Mouse (Mus musculus) CH12.LX (cell line): Measurements from ENCODE around the gene Rgs3. TPM values are rescaled to one million over a fixed set of nuclear protein-coding genes. Genes with fewer than 3 reads are reported as not detected.

Source experiments
- DNase-seq: peaks from one replicate; pipeline ENCODE4 v3.0.0-alpha.2; 2013; ENCODE audit errors: extremely low read depth
- H3K27ac ChIP-seq: 2 replicates; pipeline ENCODE4 v1.5.1; 2012; ENCODE audit warnings: low read depth, mild to moderate bottlenecking, control low read depth, moderate library complexity; ENCODE audit not compliant: insufficient read depth
- H3K27me3 ChIP-seq: replicated peaks from 2 replicates; pipeline ENCODE3; 2012; ENCODE audit warnings: inconsistent platforms
- H3K36me3 ChIP-seq, 2 experiments: replicated peaks in 1 of 2; 2 replicates each; pipeline versions ENCODE3 to v1.6.1; 2012; ENCODE audit warnings: inconsistent platforms in 1 of 2, low read length in 1 of 2, mild to moderate bottlenecking in 1 of 2, mixed read lengths in 1 of 2, moderate library complexity in 1 of 2; ENCODE audit not compliant: control insufficient read depth in 1 of 2, insufficient read depth in 1 of 2
- H3K4me1 ChIP-seq, 2 experiments: 2 replicates each; pipeline ENCODE4 v1.6.1; 2012; ENCODE audit warnings: inconsistent platforms in 1 of 2, moderate library complexity in 1 of 2; ENCODE audit not compliant: insufficient read depth in 2 of 2, control insufficient read depth in 1 of 2
- H3K4me2 ChIP-seq: 2 replicates; pipeline ENCODE4 v1.6.1; 2012; ENCODE audit warnings: low read depth, mild to moderate bottlenecking, control low read depth; ENCODE audit not compliant: poor library complexity, insufficient read depth, severe bottlenecking
- H3K4me3 ChIP-seq, 3 experiments: fragments of 150-350 bp in 1 of 3; sonication (generic) in 1 of 3; replicated peaks in 1 of 3; 2 replicates each; pipeline versions ENCODE3 to v1.5.1; 2011 to 2012; ENCODE audit warnings: low read depth in 2 of 3, low read length in 2 of 3, mild to moderate bottlenecking in 2 of 3, moderate library complexity in 2 of 3, control low read depth in 1 of 3, improper control_type of control experiment in 1 of 3, inconsistent platforms in 1 of 3, mixed read lengths in 1 of 3; ENCODE audit not compliant: poor library complexity in 1 of 3
- H3K79me2 ChIP-seq: replicated peaks from 2 replicates; pipeline ENCODE4 v1.6.1; 2012; ENCODE audit warnings: mild to moderate bottlenecking, moderate library complexity; ENCODE audit not compliant: control insufficient read depth, poor library complexity, insufficient read depth, severe bottlenecking; ENCODE audit errors: extremely low read depth
- H3K9ac ChIP-seq: 2 replicates; pipeline ENCODE4 v1.6.1; 2012; ENCODE audit warnings: low read depth, mild to moderate bottlenecking, control low read depth, moderate library complexity; ENCODE audit not compliant: insufficient read depth
- H3K9me3 ChIP-seq: replicated peaks from 2 replicates; pipeline ENCODE3; 2012; ENCODE audit warnings: low read length, inconsistent platforms, mixed read lengths
- HCFC1 ChIP-seq: IDR thresholded peaks from 2 replicates; pipeline ENCODE4 v1.6.1; 2012; ENCODE audit warnings: low read depth, mild to moderate bottlenecking, inconsistent platforms, low read length, improper control_type of control experiment
- IRF4 ChIP-seq: IDR thresholded peaks from 2 replicates; pipeline ENCODE4 v1.6.1; 2014; ENCODE audit warnings: low read depth, mild to moderate bottlenecking, inconsistent platforms, low read length, improper control_type of control experiment
- JUND ChIP-seq: conservative IDR thresholded peaks from 2 replicates; pipeline ENCODE4 v1.6.1; 2011; ENCODE audit warnings: low read depth, low read length, improper control_type of control experiment
- MAFK ChIP-seq: IDR thresholded peaks from 2 replicates; pipeline ENCODE4 v1.6.1; 2011; ENCODE audit warnings: low read length, improper control_type of control experiment; ENCODE audit not compliant: insufficient replicate concordance
- MEF2A ChIP-seq: IDR thresholded peaks from 2 replicates; pipeline ENCODE4 v1.6.1; 2014; ENCODE audit warnings: low read depth, mild to moderate bottlenecking, inconsistent platforms, low read length, improper control_type of control experiment, borderline replicate concordance
- POLR2A ChIP-seq: IDR thresholded peaks from 2 replicates; pipeline ENCODE4 v1.6.1; 2011; ENCODE audit warnings: low read depth, mild to moderate bottlenecking, improper control_type of control experiment, low read length
- RAD21 ChIP-seq: IDR thresholded peaks from 2 replicates; pipeline ENCODE4 v1.6.1; 2011; ENCODE audit warnings: low read depth, mild to moderate bottlenecking, low read length, improper control_type of control experiment, moderate library complexity
- TCF12 ChIP-seq: IDR thresholded peaks from 2 replicates; pipeline ENCODE4 v1.6.1; 2014; ENCODE audit warnings: low read depth, mild to moderate bottlenecking, inconsistent platforms, low read length, improper control_type of control experiment
- ZMIZ1 ChIP-seq: IDR thresholded peaks from 2 replicates; pipeline ENCODE4 v1.6.1; 2012; ENCODE audit warnings: low read depth, mild to moderate bottlenecking, inconsistent platforms, low read length, improper control_type of control experiment
- dilution Hi-C: fragments of 300-500 bp; cut with MboI; formaldehyde crosslinking; loops from 2 replicates; pipeline ENCODE4 v1.14.3; 2020; ENCODE audit warnings: low sequenced_read_pairs; ENCODE audit not compliant: extremely low pct_unique_long_range_greater_than_20kb, extremely low pct_ligation_motif_present
- in situ Hi-C: fragments of 300-500 bp; cut with MboI; formaldehyde crosslinking; loops from 3 replicates; pipeline ENCODE4 v1.14.3; 2019; ENCODE audit warnings: low sequenced_read_pairs, low pct_ligation_motif_present, low pct_unique_long_range_greater_than_20kb, mixed read lengths
- polyA plus RNA-seq: library from polyadenylated mRNA; unstranded; fragments of >175 nt; gene quantifications from 2 replicates; pipeline ENCODE4 v1.2.1, GENCODE M21; 2012; ENCODE audit warnings: low read depth; ENCODE audit not compliant: insufficient read length
- total RNA-seq, 2 experiments: library from RNA; depleted of rRNA; stranded (reverse); fragments of 300-350 nt in 1 of 2; fragments of >200 nt in 1 of 2; gene quantifications; 2 replicates each; pipeline ENCODE4 v1.2.3; 2012 to 2014

Rgs3 gene
- total and polyA plus RNA-seq, 3 experiments, result 3.3 to 6.0 (median 3.5) TPM

GRCm38 (mm10) chr4:62663348-62663747 is 103.7 kb downstream of the Rgs3 start:
- Histone ChIP-seq H3K27ac (no peak overlapping the region), H3K36me3 (no peaks in the 10 kb centered on the region), H3K4me2 (peak overlapping the region; percentile 5; the same call in 1 of the 2 replicates), H3K4me3 (peak overlapping the region in 2 of 3 experiments; percentile 32 to 39), H3K9me3 (no peaks in the 10 kb centered on the region), H3K27me3 (no peaks in the 10 kb centered on the region), H3K79me2 (no peaks in the 10 kb centered on the region), H3K9ac (no peak overlapping the region; the same call in 1 of the 2 replicates), H3K4me1 (peaks cover 31 to 48% of the 10 kb centered on the region in 2 experiments)
- DNase-seq, result no peak
- no peak for TF ChIP-seq TCF12
- TF ChIP-seq MEF2A, result peak; percentile 36; the same call in 1 of the 2 replicates
- TF ChIP-seq ZMIZ1, result no peak
- no peak for TF ChIP-seq POLR2A
- TF ChIP-seq RAD21, result no peak
- dilution Hi-C loops, result no loop called here
- in situ Hi-C loops, result no loop called here

GRCm38 (mm10) chr4:62665842-62666241 is 106.2 kb downstream of the Rgs3 start:
- no peaks in the 10 kb centered on the region for H3K36me3 ChIP-seq
- H3K79me2 ChIP-seq, result no peaks in the 10 kb centered on the region
- no peaks in the 10 kb centered on the region for H3K27me3 ChIP-seq
- no peak overlapping the region for H3K9ac ChIP-seq
- H3K4me2 ChIP-seq, result no peak overlapping the region
- in situ Hi-C loops, result no loop called here
- H3K4me3 ChIP-seq, result no peak overlapping the region
- no peak for DNase-seq
- no peaks in the 10 kb centered on the region for H3K9me3 ChIP-seq
- no peak for TF ChIP-seq IRF4
- TF ChIP-seq HCFC1, result no peak
- peaks cover 27 to 41% of the 10 kb centered on the region in 2 experiments for H3K4me1 ChIP-seq
- no peak overlapping the region for H3K27ac ChIP-seq
- dilution Hi-C loops, result no loop called here

GRCm38 (mm10) chr4:62668666-62669065 is 109.0 kb downstream of the Rgs3 start:
- peaks cover 9 to 30% of the 10 kb centered on the region in 2 experiments for H3K4me1 ChIP-seq
- dilution Hi-C loops, result no loop called here

More at GRCm38 (mm10) chr4:62668666-62669065, 109.0 kb downstream of the Rgs3 start:
- TF ChIP-seq MAFK, result no peak
- no peak for TF ChIP-seq JUND
- no peaks in the 10 kb centered on the region for H3K36me3 ChIP-seq
- H3K79me2 ChIP-seq, result no peaks in the 10 kb centered on the region
- in situ Hi-C loops, result no loop called here
- no peak for DNase-seq
- no peak overlapping the region for H3K9ac ChIP-seq
- no peak overlapping the region for H3K4me3 ChIP-seq
- no peak overlapping the region for H3K27ac ChIP-seq
- no peak overlapping the region for H3K4me2 ChIP-seq
- H3K27me3 ChIP-seq, result no peaks in the 10 kb centered on the region
- no peaks in the 10 kb centered on the region for H3K9me3 ChIP-seq
